Mouse (Mus musculus) midbrain, postnatal 0 days (tissue): ENCODE data around the gene Actr3. TPM values are rescaled to one million over a fixed set of nuclear protein-coding genes. Genes with fewer than 3 reads are reported as not detected.

ENCODE experiments used
- ATAC-seq: fragments of 200-750 bp; cut with Nextera tagmentation; 2 replicates; pipeline ENCODE4 v1.8.0; 2017; ENCODE audit warnings: moderate number of reproducible peaks, mild to moderate bottlenecking, moderate TSS enrichment, moderate library complexity; ENCODE audit not compliant: low FRiP score
- DNase-seq: peaks from one replicate; pipeline ENCODE4 v3.0.0-alpha.2; 2015; ENCODE audit warnings: low spot score
- H3K27ac ChIP-seq: fragments of 300-500 bp; sonication (generic); 2 replicates; pipeline ENCODE4 v1.5.1; 2014; ENCODE audit warnings: low read depth, mild to moderate bottlenecking, low read length, mixed read lengths
- H3K27me3 ChIP-seq: fragments of 300-500 bp; sonication (generic); 2 replicates; pipeline ENCODE4 v1.6.1; 2014; ENCODE audit warnings: low read length, control low read depth, mixed read lengths; ENCODE audit not compliant: insufficient read depth
- H3K36me3 ChIP-seq: fragments of 300-500 bp; sonication (generic); 2 replicates; pipeline ENCODE4 v1.6.1; 2014; ENCODE audit warnings: low read length, control low read depth, mixed read lengths; ENCODE audit not compliant: insufficient read depth
- H3K4me1 ChIP-seq: fragments of 300-500 bp; sonication (generic); 2 replicates; pipeline ENCODE4 v1.6.1; 2014; ENCODE audit warnings: mild to moderate bottlenecking, control low read depth, antibody characterized with exemption, low read length, mixed read lengths; ENCODE audit not compliant: insufficient read depth
- H3K4me2 ChIP-seq: fragments of 300-500 bp; sonication (generic); 2 replicates; pipeline ENCODE4 v1.6.1; 2014; ENCODE audit warnings: low read depth, mild to moderate bottlenecking, low read length, mixed read lengths; ENCODE audit not compliant: poor library complexity, severe bottlenecking
- H3K4me3 ChIP-seq: fragments of 300-500 bp; sonication (generic); 2 replicates; pipeline ENCODE4 v1.5.1; 2014; ENCODE audit warnings: low read depth, mild to moderate bottlenecking, low read length, moderate library complexity
- H3K9ac ChIP-seq: fragments of 300-500 bp; sonication (generic); replicated peaks from 2 replicates; pipeline ENCODE4 v1.6.1; 2014; ENCODE audit warnings: mild to moderate bottlenecking, low read length, moderate library complexity, mixed read lengths; ENCODE audit not compliant: poor library complexity, severe bottlenecking
- H3K9me3 ChIP-seq: fragments of 300-500 bp; sonication (generic); 2 replicates; pipeline ENCODE4 v1.6.1; 2016; ENCODE audit warnings: low read length, control low read depth
- CTCF ChIP-seq: IDR thresholded peaks from 2 replicates; pipeline ENCODE4 v1.5.1; 2016; ENCODE audit warnings: antibody characterized with exemption, mild to moderate bottlenecking
- WGBS: fragments of 180-500 bp; shearing (Covaris S2); extraction: QIAGEN DNeasy Blood & Tissue Kit; methylation state at CpG from one replicate; pipeline ENCODE4 v1.1.7; 2014; 5-methylcytosine and 5-hydroxymethylcytosine counted together
- polyA plus RNA-seq: library from polyadenylated mRNA; unstranded; fragments of >200 nt; fragmentation: Nextera tagmentation; extraction: Ambion mirVana; gene quantifications from 2 replicates; pipeline ENCODE4 v1.2.1, GENCODE M21; 2015
- total RNA-seq: library from RNA; depleted of rRNA; stranded (reverse); fragments of >200 nt; gene quantifications from 2 replicates; pipeline ENCODE4 v1.2.3, GENCODE M21; 2014

The Actr3 gene
- total and polyA plus RNA-seq, 2 experiments from 2014 or later, result 179 to 201 TPM

GRCm38 (mm10) chr1:125435018-125435368 is 534 bp downstream of the Actr3 start:
- Histone ChIP-seq H3K9ac (peak overlapping the region; percentile 92), H3K27me3 (no peaks in the 10 kb centered on the region), H3K4me2 (peak overlapping the region; percentile 57), H3K36me3 (no peaks in the 10 kb centered on the region), H3K9me3 (no peaks in the 10 kb centered on the region), H3K4me1 (peaks cover 16% of the 10 kb centered on the region), H3K27ac (peak overlapping the region; percentile 95), H3K4me3 (peak overlapping the region; percentile 85)
- WGBS, result 2% methylated on average over 19 of the region's 23 CpGs
- no peak for DNase-seq
- ATAC-seq, result no peak; the same call in 1 of the 2 replicates
- TF ChIP-seq CTCF, result no peak

GRCm38 (mm10) chr1:125434485-125435001 is 984 bp downstream of the Actr3 start:
- DNase-seq (peak; percentile 53), ATAC-seq (peak; percentile 21; the same call in 1 of the 2 replicates)
- H3K4me3 ChIP-seq, result peak overlapping the region; percentile 85
- H3K27ac ChIP-seq, result peak overlapping the region; percentile 95
- peak overlapping the region; percentile 57 for H3K4me2 ChIP-seq
- peak overlapping the region; percentile 92 for H3K9ac ChIP-seq
- no peaks in the 10 kb centered on the region for H3K36me3 ChIP-seq
- H3K9me3 ChIP-seq, result no peaks in the 10 kb centered on the region
- H3K27me3 ChIP-seq, result no peaks in the 10 kb centered on the region
- H3K4me1 ChIP-seq, result peaks cover 16% of the 10 kb centered on the region
- no peak for TF ChIP-seq CTCF
- 1% methylated on average over 25 of the region's 25 CpGs for WGBS

GRCm38 (mm10) chr1:125431286-125431685 is 4.2 kb downstream of the Actr3 start:
- Histone ChIP-seq H3K4me2 (no peak overlapping the region), H3K9me3 (no peaks in the 10 kb centered on the region), H3K36me3 (no peaks in the 10 kb centered on the region), H3K4me3 (no peak overlapping the region), H3K27ac (no peak overlapping the region), H3K4me1 (peaks cover 15% of the 10 kb centered on the region), H3K9ac (no peak overlapping the region), H3K27me3 (no peaks in the 10 kb centered on the region)
- no peak for DNase-seq
- no peak for ATAC-seq
- 80% methylated on average over 4 of the region's 4 CpGs for WGBS
- no peak for TF ChIP-seq CTCF

GRCm38 (mm10) chr1:125430737-125431136 is 4.8 kb downstream of the Actr3 start:
- peaks cover 12% of the 10 kb centered on the region for H3K4me1 ChIP-seq
- H3K4me3 ChIP-seq, result no peak overlapping the region
- no peaks in the 10 kb centered on the region for H3K36me3 ChIP-seq
- H3K9ac ChIP-seq, result no peak overlapping the region
- no peaks in the 10 kb centered on the region for H3K27me3 ChIP-seq
- no peak overlapping the region for H3K4me2 ChIP-seq
- H3K27ac ChIP-seq, result no peak overlapping the region
- WGBS, result 76% methylated on average over 7 of the region's 7 CpGs
- DNase-seq (no peak), ATAC-seq (no peak)
- no peak for TF ChIP-seq CTCF
- no peaks in the 10 kb centered on the region for H3K9me3 ChIP-seq

GRCm38 (mm10) chr1:125429984-125430383 is 5.5 kb downstream of the Actr3 start:
- no peak for TF ChIP-seq CTCF
- H3K9ac ChIP-seq, result no peak overlapping the region
- no peaks in the 10 kb centered on the region for H3K27me3 ChIP-seq
- no peak for ATAC-seq
- H3K4me2 ChIP-seq, result no peak overlapping the region
- peaks cover 12% of the 10 kb centered on the region for H3K4me1 ChIP-seq
- WGBS, result 85% methylated on average over 4 of the region's 4 CpGs
- H3K9me3 ChIP-seq, result no peaks in the 10 kb centered on the region
- no peak for DNase-seq
- no peaks in the 10 kb centered on the region for H3K36me3 ChIP-seq
- H3K27ac ChIP-seq, result no peak overlapping the region
- no peak overlapping the region for H3K4me3 ChIP-seq

GRCm38 (mm10) chr1:125428315-125428714 is 7.2 kb downstream of the Actr3 start:
- ATAC-seq (no peak), DNase-seq (no peak)
- Histone ChIP-seq H3K36me3 (no peaks in the 10 kb centered on the region), H3K9me3 (no peaks in the 10 kb centered on the region), H3K4me2 (no peak overlapping the region), H3K9ac (no peak overlapping the region), H3K4me1 (peaks cover 12% of the 10 kb centered on the region), H3K27me3 (no peaks in the 10 kb centered on the region), H3K27ac (no peak overlapping the region), H3K4me3 (no peak overlapping the region)
- no peak for TF ChIP-seq CTCF
- WGBS, result 67% methylated on average over 2 of the region's 2 CpGs
